Mouse (Mus musculus) midbrain, embryonic 13.5 days (tissue): Measurements from ENCODE around the gene H2al1o. TPM values are rescaled to one million over a fixed set of nuclear protein-coding genes. Genes with fewer than 3 reads are reported as not detected.
"Not testable (repeated sequence)": the region's sequence is repeated elsewhere in the genome, so short reads cannot be mapped to it uniquely, and the experiment has no call there.

Source experiments
- ATAC-seq: fragments of 200-750 bp; cut with Nextera tagmentation; 2 replicates; pipeline ENCODE4 v1.8.0; 2017; ENCODE audit warnings: mild to moderate bottlenecking, moderate TSS enrichment, moderate library complexity
- H3K27ac ChIP-seq: fragments of 300-500 bp; sonication (generic); 2 replicates; pipeline ENCODE4 v1.5.1; 2015; ENCODE audit warnings: inconsistent platforms, mild to moderate bottlenecking, moderate library complexity
- H3K27me3 ChIP-seq: fragments of 300-500 bp; sonication (generic); 2 replicates; pipeline ENCODE4 v1.6.1; 2015; ENCODE audit warnings: mild to moderate bottlenecking, inconsistent platforms
- H3K36me3 ChIP-seq: fragments of 300-500 bp; sonication (generic); 2 replicates; pipeline ENCODE4 v1.6.1; 2015; ENCODE audit warnings: mild to moderate bottlenecking, inconsistent platforms
- H3K4me1 ChIP-seq: fragments of 300-500 bp; sonication (generic); replicated peaks from 2 replicates; pipeline ENCODE4 v1.6.1; 2015; ENCODE audit warnings: inconsistent platforms
- H3K4me2 ChIP-seq: fragments of 300-500 bp; sonication (generic); replicated peaks from 2 replicates; pipeline ENCODE4 v1.6.1; 2015; ENCODE audit warnings: moderate library complexity, mild to moderate bottlenecking, inconsistent platforms
- H3K4me3 ChIP-seq: fragments of 300-500 bp; sonication (generic); replicated peaks from 2 replicates; pipeline ENCODE4 v1.5.1; 2015; ENCODE audit warnings: mild to moderate bottlenecking, inconsistent platforms
- H3K9ac ChIP-seq: fragments of 300-500 bp; sonication (generic); replicated peaks from 2 replicates; pipeline ENCODE4 v1.6.1; 2015; ENCODE audit warnings: mild to moderate bottlenecking, inconsistent platforms
- H3K9me3 ChIP-seq: fragments of 300-500 bp; sonication (generic); 2 replicates; pipeline ENCODE4 v1.6.1; 2016; ENCODE audit warnings: mild to moderate bottlenecking, inconsistent platforms
- WGBS: fragments of 180-500 bp; shearing (Covaris S2); methylation state at CpG from one replicate; pipeline ENCODE4 v1.1.7; 2015; 5-methylcytosine and 5-hydroxymethylcytosine counted together
- polyA plus RNA-seq: library from polyadenylated mRNA; unstranded; fragments of >200 nt; fragmentation: Nextera tagmentation; extraction: Ambion mirVana; gene quantifications from 2 replicates; pipeline ENCODE4 v1.2.1, GENCODE M21; 2015

H2al1o gene
- not detected in 2 replicates for polyA plus RNA-seq

- not testable (repeated sequence) for H3K9ac ChIP-seq, H3K4me3 ChIP-seq, H3K27ac ChIP-seq, H3K4me1 ChIP-seq, H3K36me3 ChIP-seq, H3K9me3 ChIP-seq, H3K27me3 ChIP-seq, H3K4me2 ChIP-seq, ATAC-seq
- WGBS: 82% methylated on average over 3 of the region's 3 CpGs
These were observed at the start of gene H2al1o for GRCm38 (mm10) chrX:9572309-9572708. H2al1o (minus strand) TSS chrX:9572409.

GRCm38 (mm10) chrX:9598036-9598435, 25.8 kb upstream of the H2al1o start:
- H3K27me3 ChIP-seq, H3K9ac ChIP-seq, ATAC-seq, H3K4me1 ChIP-seq, H3K27ac ChIP-seq, H3K36me3 ChIP-seq, H3K4me2 ChIP-seq, H3K4me3 ChIP-seq, H3K9me3 ChIP-seq: not testable (repeated sequence)
- 90% methylated on average over 7 of the region's 7 CpGs for WGBS

- H3K4me2 ChIP-seq: no peak overlapping the region
- no peak overlapping the region for H3K9ac ChIP-seq
- ATAC-seq: no peak
- H3K4me1 ChIP-seq: no peaks in the 10 kb centered on the region
- WGBS: 93% methylated on average over 3 of the region's 3 CpGs
- no peaks in the 10 kb centered on the region for H3K36me3 ChIP-seq
- H3K27me3 ChIP-seq: no peaks in the 10 kb centered on the region
- H3K9me3 ChIP-seq: no peaks in the 10 kb centered on the region
- no peak overlapping the region for H3K4me3 ChIP-seq
- H3K27ac ChIP-seq: no peak overlapping the region
These were observed 35.3 kb downstream of the H2al1o start for GRCm38 (mm10) chrX:9536881-9537280.

Other genes with a start within 250 kb of the H2al1o start
- 0.59 TPM in 1 of 2 replicates, not detected in the other for gene H2al1k, start 221.8 kb downstream of the H2al1o start, polyA plus RNA-seq
- gene Cybb, start 84.6 kb downstream of the H2al1o start, polyA plus RNA-seq: 0.54 and 0.58 TPM in 2 replicates
- gene Dynlt3, start 90.6 kb upstream of the H2al1o start, polyA plus RNA-seq: 22.6 and 23.6 TPM in 2 replicates